Mouse (Mus musculus): ENCODE measurements at regions not wholly inside any gene's neighbourhood (a gene's known extent, or its start where the extent isn't known, plus 50 kb on each side); places are given as distances from the start of the nearest gene placed in this dataset.

GRCm38 (mm10) chr12:28186695-28187094 is 365.5 kb downstream of the Dcdc2c start:
- no peak for ATAC-seq (replicated peaks; ENCODE audit: poor library complexity)

GRCm38 (mm10) chr12:28181265-28181664 is 370.9 kb downstream of the Dcdc2c start:
- no peak for ATAC-seq (replicated peaks; ENCODE audit: poor library complexity)

DNA sequence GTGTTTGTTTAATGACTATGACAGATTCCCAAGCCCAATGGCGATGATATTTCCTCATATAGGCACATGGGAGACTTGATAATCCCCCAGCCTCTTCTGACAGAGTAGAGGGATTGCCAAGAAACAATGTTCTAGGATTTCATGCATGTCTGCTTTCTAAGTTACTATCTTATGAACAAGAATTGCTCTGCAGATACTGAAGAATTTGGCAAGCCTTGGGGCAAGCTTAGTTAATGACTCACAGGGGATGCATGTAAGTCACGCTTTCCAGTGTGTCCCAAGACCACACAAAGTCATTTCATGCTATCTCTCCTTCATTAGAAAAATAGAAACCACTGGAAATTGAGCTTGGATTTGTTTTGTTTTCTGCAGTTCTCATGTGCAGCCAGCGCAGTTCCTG is 376.2 kb downstream of the Dcdc2c start:
- no peak for ATAC-seq (replicated peaks; ENCODE audit: poor library complexity)

GRCm38 (mm10) chr12:28174078-28174477 is 378.1 kb downstream of the Dcdc2c start:
- ATAC-seq (replicated peaks; ENCODE audit: poor library complexity) = no peak

- ATAC-seq (replicated peaks; ENCODE audit: poor library complexity) = no peak
These were observed 393.4 kb downstream of the Dcdc2c start for GRCm38 (mm10) chr12:28158786-28159185.

DNA sequence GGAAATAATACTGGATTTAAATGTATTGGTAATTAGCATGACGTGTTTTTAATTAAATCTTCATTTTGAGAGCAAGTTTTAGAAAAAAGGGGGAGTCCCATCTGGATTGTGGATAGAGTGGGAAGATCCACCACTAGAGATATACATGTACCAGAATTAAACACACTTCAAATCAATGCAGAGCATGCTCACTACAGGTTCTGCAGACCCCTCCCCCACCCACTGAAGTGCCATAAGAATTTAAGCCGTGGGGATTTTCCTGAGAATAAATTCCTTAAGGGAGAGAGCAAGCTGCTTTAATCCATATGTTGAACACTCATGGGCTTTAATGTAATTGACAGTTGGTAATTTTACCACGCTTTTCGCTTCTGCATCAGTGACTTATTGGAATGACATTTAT is 401.4 kb downstream of the Dcdc2c start:
- ATAC-seq (replicated peaks; ENCODE audit: poor library complexity) = no peak

GRCm38 (mm10) chr12:28135810-28136592 is 416.2 kb downstream of the Dcdc2c start:
- no peak for ATAC-seq (replicated peaks; ENCODE audit: poor library complexity)

DNA sequence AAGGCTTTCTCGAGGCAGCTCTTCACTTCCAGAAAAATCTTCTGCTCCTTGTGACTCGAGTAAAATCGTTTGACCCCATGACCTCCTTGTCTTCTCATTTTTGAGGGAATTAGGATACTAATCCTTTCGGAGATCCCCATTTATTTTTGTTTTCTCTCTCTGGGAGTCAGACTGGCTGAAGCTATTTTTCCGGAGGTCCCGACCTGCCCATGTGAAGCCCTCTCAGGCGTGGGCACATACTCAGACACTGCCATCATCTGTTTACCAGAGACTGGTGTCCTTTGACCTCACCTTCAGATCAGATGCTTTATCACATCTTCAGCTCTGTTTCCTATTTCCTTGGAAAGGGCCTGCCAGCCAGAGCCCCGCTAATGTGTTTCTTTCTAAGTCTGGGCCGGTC is 429.4 kb downstream of the Dcdc2c start:
- no peak for ATAC-seq (replicated peaks; ENCODE audit: poor library complexity)

DNA sequence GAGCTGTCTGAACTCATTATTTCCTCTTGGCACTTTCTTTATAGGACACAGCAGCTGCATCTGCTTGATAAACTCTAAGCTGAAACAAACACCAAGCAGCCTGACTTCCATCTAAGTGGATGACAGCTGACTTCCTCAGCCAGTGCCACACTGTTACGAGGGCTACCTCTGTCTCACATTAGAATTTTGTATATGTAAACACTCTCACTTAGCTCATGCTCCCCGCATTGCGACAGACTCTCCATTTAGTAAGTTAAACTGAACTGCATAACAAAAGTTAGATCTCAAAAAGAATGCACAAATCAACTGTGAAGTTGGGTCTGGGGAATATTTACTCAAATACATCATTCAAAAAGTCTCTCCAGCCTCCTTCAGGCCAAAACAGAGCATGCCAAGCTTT is 432.1 kb downstream of the Dcdc2c start:
- no peak for ATAC-seq (replicated peaks; ENCODE audit: poor library complexity)

DNA sequence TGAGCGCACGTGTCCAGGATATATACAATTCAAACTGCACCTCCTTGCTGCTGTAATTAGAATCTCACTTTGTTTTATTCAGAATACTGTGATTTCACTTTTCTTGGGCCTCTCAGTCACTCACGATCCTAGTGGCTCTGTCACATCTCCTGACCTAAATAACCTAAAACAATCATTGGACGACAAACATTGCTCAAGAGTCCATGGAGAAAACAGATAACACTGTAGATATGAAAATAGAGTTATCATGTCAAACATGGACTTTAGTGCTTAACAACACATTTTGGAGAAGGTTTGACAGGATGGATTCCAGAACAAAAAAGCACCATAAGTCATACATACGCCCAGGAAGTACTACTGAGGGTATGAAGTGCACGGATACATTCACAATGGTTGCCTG is 461.5 kb downstream of the Dcdc2c start:
- no peak for ATAC-seq (replicated peaks; ENCODE audit: poor library complexity)

GRCm38 (mm10) chr12:28085460-28085859 is 466.7 kb downstream of the Dcdc2c start:
- ATAC-seq (replicated peaks; ENCODE audit: poor library complexity) = no peak

- ATAC-seq (replicated peaks; ENCODE audit: poor library complexity) = no peak
These were observed 475.6 kb downstream of the Dcdc2c start for GRCm38 (mm10) chr12:28076606-28077005.

- no peak for ATAC-seq (replicated peaks; ENCODE audit: poor library complexity)
These were observed 483.6 kb downstream of the Dcdc2c start for GRCm38 (mm10) chr12:28068584-28068983.

GRCm38 (mm10) chr12:28060281-28060680 is 491.9 kb downstream of the Dcdc2c start:
- no peak for ATAC-seq (replicated peaks; ENCODE audit: poor library complexity)

GRCm38 (mm10) chr12:28055518-28056280 is 496.5 kb downstream of the Dcdc2c start:
- no peak for ATAC-seq (replicated peaks; ENCODE audit: poor library complexity)

DNA sequence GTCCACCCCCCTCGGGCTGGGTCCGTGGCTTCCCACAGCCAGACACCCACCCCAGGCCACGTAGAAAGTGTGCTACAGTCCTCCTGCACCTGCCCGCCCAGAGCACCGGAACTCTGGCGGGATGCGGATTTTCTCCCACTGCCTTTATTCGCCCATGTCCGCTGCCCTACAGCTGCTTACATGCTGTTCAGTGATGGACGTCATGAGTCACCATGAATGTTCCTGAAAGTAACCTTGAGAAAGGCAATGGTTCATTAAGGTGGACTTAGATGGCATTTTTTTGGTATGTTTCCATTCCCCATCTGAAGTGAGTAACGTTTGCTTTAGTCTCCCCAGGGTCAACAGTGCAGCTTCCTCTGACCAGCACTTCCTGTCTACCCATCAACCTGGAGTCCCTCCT is 497.8 kb downstream of the Dcdc2c start:
- ATAC-seq (replicated peaks; ENCODE audit: poor library complexity) = no peak

DNA sequence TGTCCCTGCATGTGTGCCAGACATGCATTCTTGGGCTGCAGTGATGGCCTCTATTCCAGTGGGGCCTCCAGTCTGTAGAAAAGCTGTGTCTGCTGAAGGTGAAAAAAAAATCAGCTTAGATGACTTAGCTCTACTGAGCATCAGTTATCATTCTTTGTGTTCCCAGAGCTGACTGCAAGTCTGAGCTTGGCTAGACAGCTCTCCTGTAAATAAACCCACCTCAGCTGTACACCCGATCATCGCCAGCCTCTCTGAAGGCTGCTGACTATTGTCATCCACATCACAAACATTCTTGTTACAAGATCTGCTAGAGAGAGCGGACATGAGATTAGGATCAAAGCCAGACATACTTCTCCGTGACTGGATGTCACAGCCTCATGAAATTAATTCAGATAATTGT is 504.2 kb downstream of the Dcdc2c start:
- no peak for ATAC-seq (replicated peaks; ENCODE audit: poor library complexity)

DNA sequence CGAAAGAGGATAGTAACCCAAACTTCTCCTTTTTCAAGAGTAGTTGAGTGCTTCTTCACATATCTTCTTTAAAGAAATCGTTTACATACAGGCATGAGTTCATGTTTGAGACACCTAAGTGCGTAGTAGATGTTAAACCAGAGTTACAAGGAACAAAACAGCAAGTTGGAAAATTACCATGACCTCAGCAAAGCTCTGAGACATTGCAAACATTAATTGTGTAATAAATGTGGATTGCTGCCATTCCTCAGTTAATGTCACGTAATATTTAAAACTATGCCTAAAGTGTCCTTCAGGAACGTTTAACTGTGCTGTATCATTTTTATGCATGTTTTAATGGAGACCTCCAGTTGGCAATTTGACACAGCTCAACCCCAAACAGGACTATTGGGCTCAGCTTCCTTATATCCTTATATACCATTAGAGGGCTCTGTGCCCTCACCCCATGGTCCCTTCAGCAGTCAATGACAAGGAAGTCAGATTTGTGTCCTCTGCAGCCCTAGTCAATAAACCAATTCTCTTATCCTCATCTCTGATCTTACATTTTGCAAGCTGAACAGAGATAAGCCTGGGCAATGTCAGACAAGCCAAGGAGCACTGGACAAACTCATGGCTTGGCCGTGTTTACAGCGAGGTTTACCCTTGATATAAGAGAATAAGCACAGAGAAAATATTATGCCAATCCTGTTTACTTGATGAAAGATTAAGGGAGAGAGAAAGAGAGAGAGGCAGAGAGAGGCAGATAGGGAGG is 513.9 kb downstream of the Dcdc2c start:
- no peak for ATAC-seq (replicated peaks; ENCODE audit: poor library complexity)

DNA sequence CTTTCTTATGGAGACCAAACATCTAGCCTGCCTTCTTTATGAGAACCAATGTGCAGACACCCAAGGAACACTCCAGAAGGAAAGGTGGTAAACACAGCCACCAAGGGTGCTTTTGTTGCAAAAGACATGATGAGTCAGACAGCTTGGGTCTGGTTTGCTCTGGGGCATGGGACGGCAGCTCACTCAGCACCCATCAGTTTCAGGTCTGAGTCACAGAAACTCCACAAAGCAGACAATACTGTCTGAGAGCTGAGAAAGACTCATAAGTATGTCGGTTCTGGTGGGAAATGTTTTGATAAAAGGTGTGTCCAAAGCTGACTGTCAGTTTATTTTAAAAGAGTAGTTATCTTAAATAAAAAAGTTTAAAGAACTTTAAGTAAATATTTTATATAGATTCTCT is 553.0 kb downstream of the Dcdc2c start:
- no peak for ATAC-seq (replicated peaks; ENCODE audit: poor library complexity)

DNA sequence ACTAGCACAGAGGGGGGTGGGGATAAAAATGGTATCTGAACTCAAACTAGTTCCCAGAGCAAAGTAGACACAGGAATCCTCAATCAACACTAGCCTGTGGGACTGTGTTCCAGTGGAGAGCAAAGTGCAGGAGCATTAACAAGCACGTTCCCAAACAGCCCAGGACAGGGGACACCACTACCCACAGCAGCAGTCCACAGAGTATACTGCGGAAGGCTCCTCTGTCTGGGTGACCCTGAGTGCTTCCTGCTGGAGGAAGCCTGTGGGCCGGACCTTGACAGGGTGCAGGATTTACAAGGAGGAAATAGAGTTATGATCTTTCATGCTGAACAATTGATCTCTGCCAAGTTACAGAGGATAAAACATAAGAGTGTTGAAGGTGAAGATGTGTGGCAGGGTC is 560.0 kb downstream of the Dcdc2c start:
- ATAC-seq (replicated peaks; ENCODE audit: poor library complexity) = no peak

DNA sequence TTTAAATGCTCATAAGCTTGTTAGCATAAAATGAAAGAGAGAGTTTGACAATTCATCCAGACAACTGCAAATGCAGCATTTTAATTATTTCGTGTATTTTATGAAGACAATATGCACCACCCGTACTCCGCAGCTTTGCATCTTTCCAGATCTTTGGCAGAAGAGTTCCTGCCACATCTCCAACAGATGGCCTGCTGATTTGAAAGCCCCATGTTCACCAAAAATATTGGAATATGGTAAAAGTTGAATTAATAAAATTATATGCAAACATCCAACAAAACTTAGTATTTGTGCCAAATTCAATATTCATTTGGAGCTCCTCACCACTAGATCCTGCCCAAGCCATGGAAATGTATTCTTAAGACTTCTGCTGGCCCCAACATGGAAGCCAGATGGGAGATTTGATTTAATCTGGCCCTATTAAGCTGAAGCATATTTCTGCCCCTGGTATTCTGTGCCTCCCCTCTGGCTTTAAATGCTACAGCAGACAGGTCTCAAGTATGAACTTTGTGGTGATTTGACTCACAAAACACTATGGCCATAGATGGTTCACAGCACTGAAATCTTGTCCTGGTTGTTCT is 567.8 kb downstream of the Dcdc2c start:
- ATAC-seq (replicated peaks; ENCODE audit: poor library complexity) = no peak

Data from megakaryocyte progenitor cell, adult 5-6 weeks (primary cell).